Mouse (Mus musculus) MEL (cell line): ENCODE measurements around the gene Hmgcll1. TPM values are rescaled to one million over a fixed set of nuclear protein-coding genes. Genes with fewer than 3 reads are reported as not detected.

Experiments used
- DNase-seq: peaks from one replicate; pipeline ENCODE4 v3.0.0; 2011; ENCODE audit warnings: low read depth, low spot score
- H3K27ac ChIP-seq: 2 replicates; pipeline ENCODE4 v1.5.1; 2012; ENCODE audit warnings: low read depth, mild to moderate bottlenecking, control low read depth, low read length, moderate library complexity; ENCODE audit not compliant: control insufficient read depth
- H3K27me3 ChIP-seq, 2 experiments: fragments of 150-350 bp in 1 of 2; sonication (generic) in 1 of 2; 2 replicates each; pipeline ENCODE4 v1.6.1; 2012; ENCODE audit warnings: low read length in 2 of 2, mild to moderate bottlenecking in 2 of 2, improper control_type of control experiment in 1 of 2, moderate library complexity in 1 of 2; ENCODE audit not compliant: insufficient read depth in 2 of 2, control insufficient read depth in 1 of 2
- H3K36me3 ChIP-seq, 2 experiments: 2 replicates each; pipeline ENCODE4 v1.6.1; 2012 to 2014; ENCODE audit warnings: low read length in 2 of 2, improper control_type of control experiment in 1 of 2, inconsistent platforms in 1 of 2, mild to moderate bottlenecking in 1 of 2; ENCODE audit not compliant: insufficient read depth in 2 of 2, control insufficient read depth in 1 of 2
- H3K4me1 ChIP-seq, 2 experiments: fragments of 150-350 bp in 1 of 2; sonication (generic) in 1 of 2; 2 replicates each; pipeline ENCODE4 v1.6.1; 2012; ENCODE audit warnings: low read length in 2 of 2, improper control_type of control experiment in 1 of 2, mild to moderate bottlenecking in 1 of 2; ENCODE audit not compliant: insufficient read depth in 2 of 2, control insufficient read depth in 1 of 2
- H3K4me3 ChIP-seq, 2 experiments: fragments of 150-350 bp in 1 of 2; sonication (generic) in 1 of 2; 2 replicates each; pipeline ENCODE4 v1.5.1; 2012; ENCODE audit warnings: low read depth in 2 of 2, low read length in 2 of 2, mild to moderate bottlenecking in 2 of 2, moderate library complexity in 2 of 2, control low read depth in 1 of 2, improper control_type of control experiment in 1 of 2; ENCODE audit not compliant: control insufficient read depth in 1 of 2, insufficient read depth in 1 of 2
- H3K79me2 ChIP-seq: 2 replicates; pipeline ENCODE4 v1.6.1; 2012; ENCODE audit warnings: mild to moderate bottlenecking, low read length, moderate library complexity; ENCODE audit not compliant: control insufficient read depth, poor library complexity, insufficient read depth
- H3K9ac ChIP-seq: 2 replicates; pipeline ENCODE4 v1.6.1; 2012; ENCODE audit warnings: low read depth, mild to moderate bottlenecking, control low read depth, low read length, moderate library complexity; ENCODE audit not compliant: control insufficient read depth, poor library complexity, severe bottlenecking
- H3K9me3 ChIP-seq: fragments of 150-350 bp; sonication (generic); replicated peaks from 2 replicates; pipeline ENCODE4 v1.6.1; 2012; ENCODE audit warnings: mild to moderate bottlenecking, low read length, improper control_type of control experiment, moderate library complexity; ENCODE audit not compliant: insufficient read depth
- BHLHE40 ChIP-seq: IDR thresholded peaks from 2 replicates; pipeline ENCODE4 v1.6.1; 2012; ENCODE audit warnings: low read depth, mild to moderate bottlenecking, inconsistent platforms, low read length, improper control_type of control experiment, borderline replicate concordance
- ELF1 ChIP-seq: IDR thresholded peaks from 2 replicates; pipeline ENCODE4 v1.6.1; 2014; ENCODE audit warnings: low read depth, mild to moderate bottlenecking, inconsistent platforms, low read length, improper control_type of control experiment, moderate library complexity
- ETS1 ChIP-seq: IDR thresholded peaks from 2 replicates; pipeline ENCODE4 v1.6.1; 2012; ENCODE audit warnings: low read depth, mild to moderate bottlenecking, inconsistent platforms, low read length, improper control_type of control experiment, moderate library complexity
- GABPA ChIP-seq: IDR thresholded peaks from 2 replicates; pipeline ENCODE4 v1.6.1; 2012; ENCODE audit warnings: low read depth, mild to moderate bottlenecking, inconsistent platforms, low read length, improper control_type of control experiment, moderate library complexity
- GATA1 ChIP-seq: IDR thresholded peaks from 2 replicates; pipeline ENCODE4 v1.6.1; 2011; ENCODE audit warnings: low read depth, low read length, improper control_type of control experiment
- HCFC1 ChIP-seq: IDR thresholded peaks from 2 replicates; pipeline ENCODE4 v1.6.1; 2012; ENCODE audit warnings: low read depth, mild to moderate bottlenecking, inconsistent platforms, low read length, improper control_type of control experiment, moderate library complexity
- KAT2A ChIP-seq: conservative IDR thresholded peaks from 2 replicates; pipeline ENCODE4 v1.6.1; 2012; ENCODE audit warnings: low read depth, low read length, improper control_type of control experiment, inconsistent platforms
- MAZ ChIP-seq: IDR thresholded peaks from 2 replicates; pipeline ENCODE4 v1.6.1; 2012; ENCODE audit warnings: low read depth, mild to moderate bottlenecking, inconsistent platforms, low read length, improper control_type of control experiment
- MEF2A ChIP-seq: IDR thresholded peaks from 2 replicates; pipeline ENCODE4 v1.6.1; 2014; ENCODE audit warnings: low read depth, mild to moderate bottlenecking, inconsistent platforms, low read length, improper control_type of control experiment; ENCODE audit not compliant: poor library complexity, insufficient replicate concordance, severe bottlenecking; ENCODE audit errors: extremely low read depth
- MXI1 ChIP-seq: IDR thresholded peaks from 2 replicates; pipeline ENCODE4 v1.6.1; 2011; ENCODE audit warnings: mild to moderate bottlenecking, low read depth, low read length, improper control_type of control experiment
- MYB ChIP-seq: IDR thresholded peaks from 2 replicates; pipeline ENCODE4 v1.6.1; 2011; ENCODE audit warnings: mild to moderate bottlenecking, low read depth, low read length, improper control_type of control experiment
- MYC ChIP-seq: IDR thresholded peaks from 2 replicates; pipeline ENCODE4 v1.6.1; 2011; ENCODE audit warnings: low read depth, mild to moderate bottlenecking, low read length, improper control_type of control experiment, moderate library complexity
- NELFE ChIP-seq: IDR thresholded peaks from 2 replicates; pipeline ENCODE4 v1.6.1; 2011; ENCODE audit warnings: low read depth, low read length, improper control_type of control experiment
- POLR2A ChIP-seq, 2 experiments: IDR thresholded peaks; 2 replicates each; pipeline ENCODE4 v1.6.1; 2011 to 2012; ENCODE audit warnings: low read length in 2 of 2, mild to moderate bottlenecking in 2 of 2, control low read depth in 1 of 2, improper control_type of control experiment in 1 of 2, low read depth in 1 of 2, moderate library complexity in 1 of 2; ENCODE audit not compliant: control insufficient read depth in 1 of 2, insufficient read depth in 1 of 2, poor library complexity in 1 of 2
- POLR2AphosphoS2 ChIP-seq: IDR thresholded peaks from 2 replicates; pipeline ENCODE4 v1.6.1; 2011; ENCODE audit warnings: low read length, improper control_type of control experiment
- POLR2AphosphoS5 ChIP-seq: IDR thresholded peaks from 2 replicates; pipeline ENCODE4 v1.6.1; 2012; ENCODE audit warnings: low read depth, borderline replicate concordance, mild to moderate bottlenecking, inconsistent platforms, low read length, moderate library complexity, mixed read lengths
- SIN3A ChIP-seq: IDR thresholded peaks from 2 replicates; pipeline ENCODE4 v1.6.1; 2012; ENCODE audit warnings: low read length, improper control_type of control experiment, inconsistent platforms
- TBP ChIP-seq: IDR thresholded peaks from 2 replicates; pipeline ENCODE4 v1.8.0; 2011; ENCODE audit warnings: low read depth, low read length, improper control_type of control experiment
- TCF12 ChIP-seq: IDR thresholded peaks from 2 replicates; pipeline ENCODE4 v1.6.1; 2014; ENCODE audit warnings: low read depth, mild to moderate bottlenecking, inconsistent platforms, low read length, improper control_type of control experiment, moderate library complexity
- USF2 ChIP-seq, 2 experiments: IDR thresholded peaks; 2 replicates each; pipeline ENCODE4 v1.6.1; 2011 to 2012; ENCODE audit warnings: improper control_type of control experiment in 2 of 2, low read length in 2 of 2, borderline replicate concordance in 1 of 2, inconsistent platforms in 1 of 2, low read depth in 1 of 2, mild to moderate bottlenecking in 1 of 2; ENCODE audit not compliant: insufficient read depth in 1 of 2
- ZKSCAN1 ChIP-seq: IDR thresholded peaks from 2 replicates; pipeline ENCODE4 v1.6.1; 2012; ENCODE audit warnings: low read depth, mild to moderate bottlenecking, inconsistent platforms, low read length, improper control_type of control experiment, moderate library complexity
- ZNF384 ChIP-seq: IDR thresholded peaks from 2 replicates; pipeline ENCODE4 v1.6.1; 2012; ENCODE audit warnings: low read depth, mild to moderate bottlenecking, inconsistent platforms, low read length, improper control_type of control experiment
- polyA plus RNA-seq, 2 experiments: library from polyadenylated mRNA; stranded (reverse) in 1 of 2; unstranded in 1 of 2; fragments of >175 nt in 1 of 2; fragments of >200 nt in 1 of 2; gene quantifications; 2 replicates each; pipeline versions ENCODE4 v1.2.1 to v1.2.4; 2012; ENCODE audit warnings: low replicate concordance in 2 of 2, low read depth in 1 of 2; ENCODE audit not compliant: insufficient read length in 2 of 2, insufficient read depth in 1 of 2, missing spikeins in 1 of 2
- total RNA-seq: library from RNA; depleted of rRNA; stranded (reverse); fragments of 300-350 nt; gene quantifications from 2 replicates; pipeline ENCODE4 v1.2.3, GENCODE M21; 2012

Gene Hmgcll1
- total and polyA plus RNA-seq, 3 experiments = not detected

GRCm38 (mm10) chr9:76138378-76139109 is 123.9 kb downstream of the Hmgcll1 start:
- no peaks in the 10 kb centered on the region for H3K79me2 ChIP-seq
- no peak overlapping the region for H3K9ac ChIP-seq
- no peaks in the 10 kb centered on the region for H3K27me3 ChIP-seq
- TF ChIP-seq POLR2A (IDR thresholded peaks at IDR 0.05; ENCODE audit: control insufficient read depth in 1 of 2, insufficient read depth in 1 of 2, low read depth in 1 of 2, low read length in 2 of 2, poor library complexity in 1 of 2) = no peak
- TF ChIP-seq MYB = no peak
- no peak for TF ChIP-seq GATA1
- TF ChIP-seq TCF12 = no peak
- TF ChIP-seq ZNF384 = no peak
- TF ChIP-seq NELFE = no peak
- no peak for TF ChIP-seq BHLHE40
- no peak for TF ChIP-seq ELF1
- TF ChIP-seq, all 39 proteins: peak for 0
- Histone ChIP-seq H3K4me1 (no peaks in the 10 kb centered on the region), H3K4me3 (no peak overlapping the region), H3K36me3 (no peaks in the 10 kb centered on the region), H3K27ac (no peak overlapping the region), H3K9me3 (no peaks in the 10 kb centered on the region)
- no peak for DNase-seq

GRCm38 (mm10) chr9:76145593-76145992 is 130.9 kb downstream of the Hmgcll1 start:
- DNase-seq = no peak
- no peaks in the 10 kb centered on the region for H3K36me3 ChIP-seq
- H3K4me1 ChIP-seq = no peaks in the 10 kb centered on the region
- H3K27me3 ChIP-seq = no peaks in the 10 kb centered on the region
- no peak overlapping the region for H3K27ac ChIP-seq
- H3K4me3 ChIP-seq = no peak overlapping the region
- no peak overlapping the region for H3K9ac ChIP-seq
- TF ChIP-seq SIN3A (no peak), MAZ (no peak), KAT2A (no peak), USF2 (IDR thresholded peaks at IDR 0.05; ENCODE audit: borderline replicate concordance in 1 of 2, insufficient read depth in 1 of 2, low read depth in 1 of 2, low read length in 2 of 2) (no peak), TCF12 (no peak), MXI1 (no peak), BHLHE40 (no peak), MEF2A (no peak), ETS1 (no peak), ZKSCAN1 (no peak), POLR2AphosphoS5 (no peak), POLR2A (IDR thresholded peaks at IDR 0.05; ENCODE audit: control insufficient read depth in 1 of 2, insufficient read depth in 1 of 2, low read depth in 1 of 2, low read length in 2 of 2, poor library complexity in 1 of 2) (no peak), HCFC1 (no peak), MYB (no peak), TBP (no peak), ELF1 (no peak), MYC (no peak), POLR2AphosphoS2 (no peak), GABPA (no peak)
- no peaks in the 10 kb centered on the region for H3K9me3 ChIP-seq
- no peaks in the 10 kb centered on the region for H3K79me2 ChIP-seq
